Mouse (Mus musculus) right cerebral cortex, postnatal 14 days (tissue): ENCODE measurements at regions not wholly inside any gene's neighbourhood (a gene's known extent, or its start where the extent isn't known, plus 50 kb on each side); places are given as distances from the start of the nearest gene placed in this dataset.
"Not testable (repeated sequence)": the region's sequence is repeated elsewhere in the genome, so short reads cannot be mapped to it uniquely, and the experiment has no call there.

ENCODE experiments used
- DNase-seq: peaks from one replicate; pipeline ENCODE4 v3.0.0; 2022

DNA sequence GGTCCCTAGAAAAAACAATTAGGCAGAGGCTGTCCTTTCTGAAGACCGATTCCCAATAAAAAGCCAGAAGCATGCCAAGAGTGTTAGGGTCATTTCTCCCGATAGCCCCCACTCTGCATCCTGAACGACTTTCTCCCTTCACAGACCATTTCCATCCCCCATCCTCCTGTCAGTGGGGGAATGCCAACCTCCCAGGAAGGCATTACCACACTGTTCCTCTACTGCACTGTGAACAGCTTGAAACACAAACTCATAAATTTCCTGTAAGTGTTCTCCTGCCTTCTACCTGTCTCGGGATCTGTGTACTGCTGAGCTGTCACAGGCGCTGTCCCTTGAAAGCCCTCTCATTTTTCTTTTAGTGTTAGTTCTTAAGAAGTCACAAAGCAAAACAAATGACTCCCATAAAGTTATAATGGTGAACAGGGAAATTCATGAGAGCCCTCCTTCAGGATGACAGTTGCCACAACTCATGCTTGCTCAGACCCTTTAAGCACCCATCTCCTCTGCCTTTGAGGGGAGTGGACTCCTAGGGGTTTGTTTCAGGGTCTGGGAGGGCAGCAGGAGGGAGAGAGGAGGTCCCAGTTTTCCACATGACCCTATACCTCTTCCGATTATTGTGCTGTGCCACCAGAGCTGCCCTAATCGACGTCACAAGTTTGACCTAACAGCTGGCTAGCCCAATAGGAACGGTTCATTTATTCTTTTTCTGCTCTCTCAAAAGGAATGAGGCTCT lies 139.9 kb downstream of the Rchy1 start:
- no peak for DNase-seq

DNA sequence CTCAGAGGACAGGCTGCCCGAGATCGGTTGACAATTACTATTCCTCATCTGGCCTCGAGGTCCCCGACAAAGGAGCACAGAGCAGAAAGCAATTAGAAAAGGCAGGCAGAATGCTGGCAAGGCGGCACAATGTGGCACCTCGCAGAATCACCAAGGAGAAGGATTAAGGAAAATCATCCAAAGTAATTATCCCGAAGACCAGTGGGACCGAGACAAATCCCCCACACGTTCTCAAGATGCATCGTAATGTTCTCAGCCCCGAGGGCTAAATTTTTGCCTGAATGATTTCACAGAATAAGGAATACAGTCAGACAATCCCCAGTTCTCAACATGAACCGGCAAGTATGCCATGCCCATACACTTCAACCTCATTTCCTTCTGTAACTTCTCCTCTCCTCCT lies 144.1 kb downstream of the Rchy1 start:
- no peak for DNase-seq

DNA sequence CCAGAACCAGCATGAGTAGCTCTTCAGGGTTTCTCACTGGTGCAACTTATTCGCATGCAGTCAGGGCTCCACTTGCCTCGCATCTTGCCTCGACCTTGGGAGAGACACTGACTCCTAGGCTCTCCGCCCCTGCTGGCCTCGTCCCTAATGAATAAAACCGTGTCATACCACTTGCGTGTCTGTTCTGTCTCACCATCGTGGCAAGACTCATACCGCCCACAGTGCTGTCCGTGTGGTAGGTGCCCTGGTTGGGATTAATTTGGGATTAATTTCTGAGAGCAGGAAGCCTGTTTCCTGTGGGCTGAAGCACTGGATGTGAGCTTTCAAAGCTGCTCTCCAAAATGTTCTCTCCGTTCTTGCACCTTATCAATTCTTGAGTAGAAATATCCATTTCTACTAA lies 144.7 kb downstream of the Rchy1 start:
- no peak for DNase-seq

DNA sequence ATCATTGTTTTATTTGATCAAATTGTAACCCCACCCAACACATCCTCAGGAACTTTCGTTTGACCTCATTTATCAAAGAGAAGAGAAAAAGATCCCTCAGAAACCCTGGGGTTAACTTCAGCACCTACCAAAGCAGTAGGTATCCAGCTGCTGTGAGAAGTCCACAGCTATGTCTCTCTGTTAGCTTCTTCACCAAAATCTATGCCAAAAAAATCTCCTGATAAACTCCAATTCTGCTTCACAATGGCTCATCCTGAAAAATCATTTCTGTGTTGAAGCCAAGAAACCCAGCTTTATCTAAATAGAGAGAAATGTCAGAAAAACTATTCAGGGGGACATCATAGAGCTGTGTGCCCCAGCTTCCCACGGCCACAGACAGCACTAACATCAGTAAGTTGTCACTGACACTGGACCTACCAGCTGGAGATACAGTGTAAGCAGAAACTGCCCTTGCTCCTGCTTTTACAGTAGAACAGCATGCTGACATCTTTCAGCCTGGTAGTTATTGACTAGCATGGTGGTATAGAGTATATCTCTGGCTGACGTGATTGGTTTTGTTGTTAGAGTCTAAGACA lies 146.4 kb downstream of the Rchy1 start:
- DNase-seq = no peak

DNA sequence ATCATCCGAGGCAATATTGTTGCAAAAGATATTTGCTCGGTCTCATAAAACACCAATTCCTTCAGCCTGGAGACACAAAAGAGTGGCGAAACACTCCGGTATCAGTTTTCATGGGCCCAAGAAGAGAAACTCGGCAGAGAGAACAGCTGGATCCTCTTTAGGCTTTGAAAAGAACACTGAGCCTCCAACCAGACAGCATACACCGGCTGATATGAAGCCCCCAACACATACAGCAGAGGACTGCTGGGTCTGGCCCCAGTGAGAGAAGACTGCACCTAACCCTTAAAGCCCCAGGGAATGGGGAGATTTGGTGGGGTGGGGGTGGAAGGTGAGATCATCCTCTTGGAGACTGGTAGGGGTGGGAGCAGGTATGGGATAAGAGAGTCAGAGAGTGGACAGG lies 147.9 kb downstream of the Rchy1 start:
- no peak for DNase-seq

DNA sequence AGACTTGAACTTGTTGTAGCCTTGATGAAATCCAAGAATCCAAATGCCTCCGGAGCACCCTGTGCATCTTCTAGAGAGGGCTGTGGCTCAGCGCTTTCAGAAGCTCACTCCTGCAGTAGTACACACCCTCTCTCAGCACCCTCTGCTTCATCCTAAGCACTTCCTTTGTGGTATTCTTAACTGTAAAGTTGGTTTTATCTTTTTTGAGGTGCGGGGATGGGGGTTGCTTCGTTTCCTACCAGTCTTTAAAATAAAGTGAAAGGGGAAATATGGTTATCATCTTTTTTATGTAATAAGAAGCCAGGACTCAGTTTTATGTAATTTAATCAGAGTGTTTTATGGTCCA lies 148.5 kb downstream of the Rchy1 start:
- DNase-seq = no peak

DNA sequence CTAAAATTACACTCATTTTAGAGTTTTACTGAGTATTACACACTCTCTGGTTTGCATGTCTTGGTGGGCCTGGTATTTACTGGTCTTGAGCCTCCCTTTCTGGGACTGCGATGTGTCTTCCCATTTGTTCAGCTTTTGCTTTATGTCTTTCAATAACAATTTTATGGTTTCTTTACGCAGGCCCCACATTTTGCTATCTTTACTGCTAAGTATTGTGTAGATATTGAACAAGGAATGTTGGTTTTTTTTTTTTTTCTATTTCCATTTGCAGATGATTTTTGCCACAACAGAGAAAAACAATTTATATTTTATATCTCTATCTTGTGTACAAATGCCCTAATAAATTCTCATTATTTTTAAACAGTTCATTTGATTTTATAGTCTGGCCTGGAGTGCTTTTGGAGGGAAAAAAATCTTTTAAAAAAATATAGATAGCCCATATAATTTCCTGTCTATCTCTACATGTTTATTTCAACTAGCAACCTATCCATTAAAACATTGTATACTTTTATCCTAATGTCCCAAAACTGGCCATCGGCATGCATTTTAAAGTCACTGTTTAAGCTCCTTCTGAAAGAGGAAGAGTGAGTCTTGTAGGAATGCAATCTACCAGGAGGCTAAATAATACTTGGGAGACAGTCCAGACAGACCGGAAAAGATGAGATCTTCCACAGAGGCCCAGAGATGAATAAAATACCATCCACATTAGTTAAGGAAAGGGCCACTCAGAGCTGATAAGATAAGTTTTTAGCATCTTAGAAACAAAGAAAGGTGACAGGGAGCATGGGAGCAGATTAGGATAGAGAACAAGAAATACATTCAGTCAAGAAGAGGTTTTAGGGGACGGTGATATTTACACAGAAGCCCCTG lies 149.1 kb downstream of the Rchy1 start:
- DNase-seq = no peak

DNA sequence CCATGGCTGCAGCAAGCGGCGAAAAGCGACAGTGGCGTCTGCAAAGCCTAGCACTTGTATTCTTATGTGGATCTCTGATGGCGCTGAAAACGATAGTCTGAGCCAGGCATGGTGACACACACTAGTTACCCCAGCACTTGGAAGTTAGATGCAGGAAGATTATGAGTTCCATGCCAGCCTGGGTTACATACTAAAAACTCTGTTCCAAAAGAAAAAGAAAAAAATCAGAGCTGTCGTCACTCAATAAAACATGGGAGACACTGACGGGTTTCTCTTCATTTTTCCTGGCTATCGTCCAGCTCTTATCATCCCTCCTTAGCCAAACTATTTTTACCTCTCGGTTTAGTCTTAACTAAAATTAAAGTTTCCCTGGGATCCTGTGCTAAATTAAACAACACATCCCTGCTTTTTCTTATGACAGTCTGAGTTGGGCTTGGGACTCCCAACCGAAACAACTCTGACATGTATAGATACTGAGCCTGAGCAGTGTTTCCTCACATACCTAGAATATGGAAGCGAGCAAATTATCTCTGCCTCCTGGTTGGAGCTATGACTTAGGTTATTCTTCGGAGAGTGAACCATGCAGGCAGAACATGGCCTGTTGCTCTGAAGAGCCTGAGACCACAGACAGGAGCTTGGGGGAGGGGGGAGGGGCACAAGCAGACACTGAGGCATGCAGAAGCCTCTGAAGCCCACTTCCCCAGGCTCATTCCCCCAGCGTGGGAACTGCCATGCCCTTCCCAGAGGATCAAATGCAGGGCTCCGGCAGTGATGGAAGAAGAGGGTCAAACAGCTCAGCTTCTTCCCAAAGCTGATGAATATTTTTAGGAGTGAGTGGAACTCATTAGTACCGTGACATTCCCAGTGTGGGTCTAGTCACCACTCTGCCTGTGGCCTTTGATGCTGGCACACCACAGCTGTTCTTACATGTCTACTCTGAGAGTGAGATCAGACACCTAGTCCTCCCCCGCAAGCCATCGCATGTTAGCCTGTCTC lies 155.5 kb downstream of the Rchy1 start:
- DNase-seq = no peak

DNA sequence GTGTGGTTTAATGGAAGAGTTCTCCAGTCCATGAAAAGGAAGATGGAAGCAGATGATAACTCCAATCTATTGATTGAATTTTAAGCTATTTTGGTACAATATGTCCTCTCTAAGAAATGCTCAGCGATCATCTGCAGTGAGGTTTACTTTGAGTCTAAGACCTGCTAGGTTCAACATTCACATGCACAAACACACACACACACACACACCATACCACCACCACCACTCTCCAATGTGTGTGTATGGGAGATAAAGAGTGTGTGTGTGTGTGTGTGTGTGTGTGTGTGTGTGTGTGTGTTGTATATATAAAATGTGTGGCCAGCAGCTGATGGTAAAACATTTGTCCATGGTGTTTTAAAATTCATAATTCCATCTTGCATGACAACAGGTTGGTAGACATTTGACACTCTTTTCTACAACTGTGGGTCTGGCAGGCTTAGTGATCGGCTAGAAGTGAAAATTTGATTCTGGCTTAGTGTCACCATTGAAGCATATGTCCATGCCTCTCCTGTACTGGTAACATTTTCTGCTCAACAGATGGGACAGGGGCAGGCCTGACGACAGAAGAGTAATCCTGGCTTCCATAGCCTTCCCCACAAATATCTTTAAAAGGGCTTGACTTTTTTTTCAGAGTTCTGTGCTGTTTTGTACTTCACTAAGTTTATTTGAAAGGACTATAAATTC lies 161.4 kb downstream of the Rchy1 start:
- DNase-seq = no peak

DNA sequence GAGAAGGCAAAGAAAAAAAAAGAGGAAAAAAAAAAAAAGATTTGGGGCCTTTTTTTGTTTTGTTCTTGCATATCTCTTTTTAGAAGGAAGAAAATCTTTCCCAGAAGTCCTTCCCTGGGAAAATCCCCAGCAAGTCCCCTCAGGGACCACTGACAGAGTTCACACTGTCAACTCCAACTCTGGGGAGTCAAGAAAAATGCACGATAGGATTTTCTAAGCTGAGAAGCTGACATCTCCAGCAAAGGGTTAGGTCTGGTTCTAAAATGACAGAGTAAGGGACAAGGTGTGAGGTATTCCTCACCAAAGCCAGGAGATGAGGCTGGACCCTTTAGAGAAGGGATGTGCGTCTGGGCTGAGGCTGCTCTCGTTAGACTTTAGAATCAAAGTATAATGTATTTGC lies 165.5 kb downstream of the Rchy1 start:
- no peak for DNase-seq

DNA sequence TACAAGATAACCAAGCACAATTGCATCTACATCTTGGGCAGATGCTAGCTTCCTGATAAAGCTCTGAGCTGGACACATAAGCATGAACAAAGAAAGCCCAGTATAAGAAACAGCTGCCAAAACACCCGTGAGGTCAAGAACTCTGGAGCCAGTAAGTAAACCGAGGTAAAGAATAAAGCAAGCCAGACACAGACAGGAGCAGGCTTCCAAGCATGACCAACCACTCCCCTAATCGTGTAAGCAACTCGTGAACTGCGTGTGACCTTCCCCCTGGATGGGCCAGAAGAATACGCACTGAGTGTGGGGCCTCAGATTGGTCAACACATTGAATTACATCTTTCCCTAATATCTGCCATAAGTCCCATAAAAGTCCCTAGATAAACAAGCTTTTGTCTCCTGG lies 170.1 kb downstream of the Rchy1 start:
- DNase-seq = no peak

DNA sequence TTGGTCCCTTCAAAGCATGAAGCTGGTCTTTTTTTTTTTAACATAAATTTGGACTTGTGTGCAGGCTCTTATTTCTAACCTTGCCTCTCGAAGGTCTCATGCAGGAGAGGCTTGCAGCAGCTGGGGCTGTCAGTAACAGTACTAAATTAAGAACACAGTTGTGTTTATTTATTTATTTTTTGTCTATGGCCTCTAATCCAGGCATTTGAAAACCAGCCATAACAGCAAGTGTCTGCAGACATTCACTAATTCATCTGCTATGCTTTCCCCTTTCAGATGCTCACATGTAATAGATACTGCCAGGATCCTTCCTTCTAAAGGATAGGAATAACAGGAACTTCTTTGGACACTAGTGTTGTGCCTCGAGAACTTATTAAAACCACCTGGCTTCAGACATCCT lies 172.5 kb downstream of the Rchy1 start:
- DNase-seq = no peak

DNA sequence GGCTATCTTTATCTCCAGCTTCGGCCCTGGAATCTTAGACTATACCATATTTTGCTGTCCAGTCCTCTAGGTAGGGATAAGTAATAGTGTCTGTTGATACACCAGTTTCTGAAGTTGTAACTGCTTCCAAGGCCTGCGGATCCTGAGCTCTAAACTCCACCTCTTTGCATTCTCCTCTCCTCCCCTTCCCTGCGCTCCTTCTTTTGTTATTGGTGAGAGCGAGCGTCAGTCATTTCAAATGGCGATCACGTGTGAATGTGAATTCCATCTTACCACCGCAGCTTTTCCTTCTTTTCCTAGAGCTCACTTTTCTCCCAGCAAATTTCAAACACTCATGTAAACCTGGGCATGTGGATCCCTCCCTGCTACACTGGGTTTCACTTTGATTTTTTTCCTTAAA lies 178.9 kb downstream of the Rchy1 start:
- DNase-seq = no peak

DNA sequence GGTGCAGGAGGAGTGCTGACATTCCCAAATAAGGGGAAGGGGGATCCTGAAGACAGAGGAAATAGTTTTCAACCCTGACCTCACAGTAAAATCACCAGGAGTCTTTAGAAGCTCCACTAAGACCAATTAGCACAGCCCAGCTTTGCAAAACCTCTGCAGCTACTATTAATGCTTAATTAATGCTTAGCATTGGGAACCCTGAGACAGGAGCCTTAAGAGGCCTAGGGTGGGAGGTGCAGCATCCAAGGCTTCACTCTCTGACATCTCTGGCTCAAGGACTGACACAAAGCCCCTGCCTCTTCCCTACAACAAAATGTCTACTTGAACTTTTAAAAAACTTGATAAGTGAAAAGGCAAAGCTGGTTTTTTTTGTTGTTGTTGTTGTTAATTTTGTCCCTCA lies 185.9 kb downstream of the Rchy1 start:
- DNase-seq = no peak

DNA sequence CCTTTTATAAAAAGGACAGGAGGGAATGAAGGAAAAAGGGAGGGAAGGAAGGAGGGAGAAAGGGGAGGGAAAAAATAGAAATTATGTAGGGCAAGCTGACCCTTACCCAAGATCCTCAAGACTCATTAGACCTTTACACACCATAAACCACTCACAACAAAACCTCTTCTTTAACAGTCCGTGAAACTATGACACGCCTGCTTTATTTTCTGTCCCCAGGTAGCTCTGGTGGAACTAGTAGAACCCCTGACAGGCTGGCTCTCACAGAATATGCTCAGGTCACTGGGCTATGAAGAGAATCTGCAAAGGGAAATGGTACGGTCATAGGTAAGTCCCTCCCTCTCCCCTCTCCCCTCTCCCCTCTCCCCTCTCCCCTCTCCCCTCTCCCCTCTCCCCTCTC lies 188.8 kb downstream of the Rchy1 start:
- DNase-seq = no peak

DNA sequence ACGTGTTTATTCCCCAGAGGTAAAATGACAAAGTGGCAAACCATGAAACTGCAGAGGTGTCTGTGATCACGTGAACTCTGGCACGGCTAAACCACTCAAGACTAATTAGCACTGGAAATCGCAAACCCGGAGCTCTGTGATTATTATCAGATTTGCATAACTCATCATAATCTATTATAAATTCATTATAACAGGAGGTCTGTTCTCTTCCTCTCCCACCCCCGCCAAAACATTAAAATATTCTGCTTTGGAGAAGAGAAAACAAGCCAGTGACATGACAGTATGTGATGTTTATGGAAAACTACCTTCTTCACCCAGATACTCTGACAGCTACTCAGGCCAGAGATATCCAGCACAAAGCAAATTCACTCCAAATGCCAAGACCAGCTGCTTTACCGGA lies 195.0 kb downstream of the Rchy1 start:
- no peak for DNase-seq

DNA sequence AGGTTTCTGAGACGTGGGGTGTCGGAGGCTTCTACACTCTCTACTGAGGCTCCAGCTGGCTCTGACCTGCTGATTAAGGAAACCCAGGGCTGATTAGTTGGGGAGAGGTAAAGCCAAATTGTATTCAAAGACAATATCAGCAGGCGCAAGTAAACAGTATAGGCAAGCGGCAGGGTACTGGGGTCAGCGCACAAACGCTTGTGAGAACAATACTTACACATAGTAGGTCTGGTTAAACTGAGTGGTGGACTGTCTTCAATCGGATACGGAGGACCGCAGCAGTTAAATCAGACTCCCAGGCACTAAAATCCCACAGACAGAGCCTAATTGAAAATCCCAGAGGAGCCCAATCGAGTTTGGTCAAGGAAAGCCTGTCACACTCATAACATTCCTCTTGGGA lies 195.8 kb downstream of the Rchy1 start:
- no peak for DNase-seq

DNA sequence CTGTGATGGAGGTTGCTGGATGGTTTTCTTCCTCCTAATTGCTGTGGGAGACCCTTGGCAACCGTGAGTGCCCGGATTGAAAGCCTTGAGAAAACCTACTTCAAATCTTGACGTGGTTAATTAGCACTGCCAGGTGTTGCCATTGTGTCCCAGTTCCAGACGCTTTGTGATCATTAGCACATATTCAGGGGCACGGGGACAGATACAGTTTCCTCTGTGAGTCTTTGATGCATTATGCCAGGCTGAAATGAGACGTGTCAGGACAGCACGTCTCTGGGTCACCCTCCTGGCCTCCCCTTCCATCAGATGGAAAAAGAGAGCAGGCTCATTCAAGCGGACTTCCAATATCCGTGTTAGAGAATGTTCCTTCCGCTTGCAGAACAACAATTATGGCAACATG lies 198.2 kb downstream of the Rchy1 start:
- no peak for DNase-seq

DNA sequence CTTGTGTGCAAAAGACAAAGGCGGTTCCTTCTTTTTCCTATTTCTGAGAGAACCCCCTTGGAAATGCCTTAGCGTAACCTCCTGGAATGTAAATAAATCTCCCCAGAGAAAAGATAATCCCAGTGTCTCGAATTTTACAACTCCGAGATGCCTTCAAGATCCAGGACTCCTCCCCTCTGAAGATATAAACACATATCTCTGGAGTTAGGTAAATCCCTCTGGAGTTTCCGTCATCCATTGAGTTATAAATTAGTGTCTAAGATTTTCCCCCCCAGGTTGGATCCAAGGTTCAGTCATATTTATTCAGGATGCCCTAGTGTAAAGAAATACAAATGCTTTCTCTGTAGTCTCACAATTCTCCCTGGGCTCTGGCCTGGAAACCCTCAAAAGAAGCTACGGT lies 200.3 kb downstream of the Rchy1 start:
- DNase-seq = no peak

DNA sequence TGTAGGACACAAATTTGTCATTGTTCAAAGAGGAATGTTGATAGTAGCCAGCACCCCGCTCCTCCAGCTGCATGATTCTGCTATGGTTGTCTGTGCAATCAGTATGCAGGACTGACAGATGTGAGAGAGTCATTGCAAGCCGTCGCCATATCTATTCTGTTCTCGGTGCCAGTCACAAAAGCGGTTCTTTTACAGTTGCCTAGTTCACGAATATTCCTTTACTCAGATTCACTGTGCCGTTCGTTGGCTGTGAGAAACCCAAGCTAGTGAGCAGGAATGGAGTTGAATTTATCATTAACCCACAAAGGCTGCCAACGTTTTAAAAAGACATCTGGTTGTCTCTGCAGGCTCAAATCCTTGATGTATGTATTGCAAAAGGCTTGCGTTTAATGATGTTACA lies 206.9 kb downstream of the Rchy1 start:
- no peak for DNase-seq

DNA sequence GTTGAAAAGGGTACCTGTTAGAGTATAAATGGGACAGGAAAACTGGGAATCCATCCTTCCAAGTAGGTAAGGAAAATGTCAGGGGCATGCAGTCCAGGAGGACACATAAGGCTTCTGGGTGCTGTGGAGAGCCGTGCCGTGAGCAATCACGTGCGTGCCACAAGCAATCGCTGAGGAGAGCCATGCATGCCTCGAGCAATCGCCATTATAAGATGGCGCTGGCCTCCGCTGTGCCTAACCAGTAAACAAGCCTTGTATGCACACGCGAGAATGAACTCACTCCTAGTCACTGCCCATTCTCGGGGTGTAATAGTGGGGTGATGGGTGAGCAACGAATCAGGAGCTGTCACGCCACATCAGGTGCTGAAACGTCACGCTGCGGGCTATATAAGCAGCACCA lies 210.0 kb downstream of the Rchy1 start:
- not testable (repeated sequence) for DNase-seq

DNA sequence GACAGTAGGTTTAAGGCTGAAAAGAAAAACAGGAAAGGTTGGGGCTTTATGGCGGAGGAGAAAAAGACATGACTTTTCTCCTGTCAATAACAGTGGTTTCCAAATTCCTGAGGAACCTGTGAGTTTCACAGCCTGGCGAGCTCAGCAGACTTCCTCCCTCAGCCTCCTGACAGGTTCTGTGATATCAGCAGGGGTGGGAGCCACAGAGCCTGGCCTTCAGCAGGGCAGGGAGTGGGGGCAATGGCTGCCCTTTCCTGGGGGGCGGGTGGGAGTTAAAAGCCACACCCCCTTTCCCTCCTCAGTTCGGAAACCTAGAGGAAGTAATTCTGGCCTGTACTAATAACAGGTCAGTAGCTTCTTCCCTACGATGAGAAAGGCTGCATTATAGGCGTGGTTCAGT lies 211.7 kb downstream of the Rchy1 start:
- no peak for DNase-seq
